Mouse (Mus musculus) heart, postnatal 0 days (tissue): ENCODE results near the gene Gnat1.

Source experiments
- CTCF ChIP-seq: IDR thresholded peaks from 2 replicates; pipeline ENCODE4 v1.5.1; 2016; ENCODE audit warnings: antibody characterized with exemption, control low read depth, low read depth
- EP300 ChIP-seq: IDR thresholded peaks from 2 replicates; pipeline ENCODE4 v1.6.1; 2016; ENCODE audit warnings: antibody characterized with exemption, low read depth

- TF ChIP-seq CTCF (no peak), EP300 (no peak)
Measured at GRCm38 (mm10) chr9:107663525-107663924, 16.0 kb downstream of the Gnat1 start.
